Mouse (Mus musculus): ENCODE data around the gene Stxbp4.
A peak's percentile ranks its signal among the peaks of the same experiment; 100 is the strongest.

Stxbp4 gene

GRCm38 (mm10) chr11:90558359-90559047, 79.4 kb downstream of the Stxbp4 start:
- no peak for DNase-seq (ENCODE audit: low spot score in 2 of 2)

- DNase-seq (ENCODE audit: low spot score in 2 of 2), result no peak
Measured at GRCm38 (mm10) chr11:90556517-90556916, 81.4 kb downstream of the Stxbp4 start.

DNA sequence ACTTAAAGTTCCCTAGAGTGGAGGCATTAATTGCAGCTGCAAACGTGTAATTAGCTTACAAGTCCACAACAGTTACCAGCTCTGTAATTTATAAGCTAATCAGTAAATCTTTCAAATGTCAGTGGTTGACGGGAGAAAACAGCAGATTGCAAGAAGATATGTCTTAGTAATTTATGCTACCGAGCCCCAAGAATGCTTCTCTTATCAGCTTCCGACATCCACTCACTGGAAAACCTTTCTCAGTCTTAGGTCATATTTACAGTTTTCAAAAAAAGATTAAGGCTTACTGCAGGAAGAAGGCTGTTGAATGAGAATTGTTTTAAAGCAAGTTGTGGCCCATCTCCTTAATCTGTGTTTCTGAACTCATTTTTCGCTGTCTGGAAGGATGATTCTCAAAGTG, 83.9 kb downstream of the Stxbp4 start:
- DNase-seq (ENCODE audit: low spot score in 2 of 2), result no peak

- no peak for DNase-seq (ENCODE audit: low spot score in 2 of 2)
Measured at GRCm38 (mm10) chr11:90552303-90553201, 85.3 kb downstream of the Stxbp4 start.

DNA sequence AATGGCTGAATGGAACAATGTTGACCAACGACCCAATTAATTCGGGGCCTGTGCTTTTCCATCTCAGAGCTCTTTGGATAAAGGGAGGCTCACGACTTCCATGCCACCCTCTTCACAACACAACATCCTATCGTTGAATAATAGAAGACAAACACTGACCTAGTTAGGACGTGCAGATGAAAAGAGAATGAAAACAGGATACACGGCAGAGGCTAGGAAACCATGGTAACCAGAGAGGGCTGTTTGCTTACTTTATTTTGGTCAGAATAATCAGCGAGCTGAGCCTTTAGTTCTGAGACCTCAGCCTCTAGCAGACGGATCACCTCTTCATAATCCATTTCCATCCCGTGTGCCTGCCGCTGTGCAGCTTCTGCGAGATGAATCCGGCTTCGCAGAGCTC, 89.3 kb downstream of the Stxbp4 start:
- DNase-seq (ENCODE audit: low spot score in 2 of 2), result peak; percentile 11 to 38

DNA sequence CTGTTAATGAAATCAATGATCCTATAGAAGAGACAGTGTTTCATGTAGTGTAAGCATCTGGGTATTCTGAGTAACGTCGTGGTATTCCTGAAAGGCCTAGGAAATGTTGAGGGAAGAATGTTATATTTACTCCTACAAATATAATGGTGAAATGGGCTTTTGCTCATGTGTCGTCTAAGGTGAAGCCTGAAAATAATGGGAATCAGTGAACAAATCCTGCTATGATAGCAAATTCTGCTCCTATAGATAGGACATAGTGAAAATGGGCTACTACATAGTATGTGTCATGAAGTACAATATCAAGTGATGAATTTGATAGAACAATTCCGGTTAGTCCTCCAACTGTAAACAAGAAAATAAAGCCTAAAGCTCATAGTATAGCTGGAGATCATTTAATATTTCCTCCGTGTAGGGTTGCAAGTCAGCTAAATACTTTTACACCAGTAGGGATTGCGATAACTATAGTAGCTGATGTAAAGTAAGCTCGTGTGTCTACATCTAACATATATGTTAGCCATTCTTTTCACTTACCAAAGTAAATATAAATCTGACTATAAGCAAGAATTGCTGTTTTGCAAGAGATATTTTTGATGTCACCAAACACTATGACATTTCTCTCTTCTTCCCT, 99.1 kb downstream of the Stxbp4 start:
- no peak for DNase-seq (ENCODE audit: low spot score in 2 of 2)

DNA sequence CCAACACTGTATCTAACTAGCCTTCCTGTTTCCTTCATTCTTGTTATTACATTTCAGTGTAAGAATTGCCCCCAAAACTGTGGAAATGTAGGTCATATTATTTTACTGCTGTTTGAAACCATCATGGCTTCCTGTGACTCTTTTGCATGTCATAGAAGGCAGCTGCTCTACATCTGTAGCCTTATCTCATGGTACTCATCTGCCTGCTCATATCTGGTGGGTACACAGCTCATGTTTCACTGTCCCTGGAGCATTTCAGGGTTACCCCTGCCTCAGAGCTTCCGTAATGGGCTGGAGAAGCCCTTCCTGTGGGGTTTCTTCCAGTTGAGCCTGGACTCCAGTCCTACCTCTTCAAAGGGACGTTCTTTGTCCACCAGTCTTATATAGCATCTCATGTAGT, 112.6 kb downstream of the Stxbp4 start:
- no peak for DNase-seq (ENCODE audit: low spot score in 2 of 2)

DNA sequence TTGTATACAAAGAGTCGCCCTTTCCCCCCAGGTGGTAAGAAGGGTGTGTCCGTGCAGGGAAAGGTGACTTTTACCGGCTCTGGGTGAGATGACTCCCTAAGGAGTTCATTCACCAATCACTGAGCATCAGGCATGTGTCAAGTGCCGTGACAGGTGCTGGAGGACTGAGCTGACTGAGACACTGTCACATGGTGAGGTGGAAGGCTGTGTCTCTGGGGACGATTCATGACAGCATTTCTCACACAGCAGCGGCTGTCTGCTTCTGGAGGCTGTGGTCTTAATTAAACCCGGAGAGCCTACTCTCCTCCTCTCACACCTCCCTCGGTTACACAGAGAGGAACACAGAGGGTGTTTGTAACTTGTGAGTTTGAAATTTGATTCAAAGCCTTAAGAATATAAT, 116.8 kb downstream of the Stxbp4 start:
- peak; percentile 33 to 53 for DNase-seq (ENCODE audit: low spot score in 2 of 2)

GRCm38 (mm10) chr11:90517750-90518149, 120.1 kb downstream of the Stxbp4 start:
- DNase-seq (ENCODE audit: low spot score in 2 of 2), result no peak

GRCm38 (mm10) chr11:90512538-90513219, 125.2 kb downstream of the Stxbp4 start:
- DNase-seq (ENCODE audit: low spot score in 2 of 2), result no peak

GRCm38 (mm10) chr11:90501846-90502245, 136.0 kb downstream of the Stxbp4 start:
- no peak for DNase-seq (ENCODE audit: low spot score in 2 of 2)

GRCm38 (mm10) chr11:90499918-90500317, 138.0 kb downstream of the Stxbp4 start:
- no peak for DNase-seq (ENCODE audit: low spot score in 2 of 2)

GRCm38 (mm10) chr11:90498461-90498860, 139.4 kb downstream of the Stxbp4 start:
- no peak for DNase-seq (ENCODE audit: low spot score in 2 of 2)

- DNase-seq (ENCODE audit: low spot score in 2 of 2), result no peak
Measured at GRCm38 (mm10) chr11:90494981-90495380, 142.9 kb downstream of the Stxbp4 start.

GRCm38 (mm10) chr11:90492511-90492910, 145.4 kb downstream of the Stxbp4 start:
- DNase-seq (ENCODE audit: low spot score in 2 of 2), result no peak

GRCm38 (mm10) chr11:90489166-90489565, 148.7 kb downstream of the Stxbp4 start:
- no peak for DNase-seq (ENCODE audit: low spot score in 2 of 2)

GRCm38 (mm10) chr11:90487686-90488085, 150.2 kb downstream of the Stxbp4 start:
- DNase-seq (ENCODE audit: low spot score in 2 of 2), result no peak

DNA sequence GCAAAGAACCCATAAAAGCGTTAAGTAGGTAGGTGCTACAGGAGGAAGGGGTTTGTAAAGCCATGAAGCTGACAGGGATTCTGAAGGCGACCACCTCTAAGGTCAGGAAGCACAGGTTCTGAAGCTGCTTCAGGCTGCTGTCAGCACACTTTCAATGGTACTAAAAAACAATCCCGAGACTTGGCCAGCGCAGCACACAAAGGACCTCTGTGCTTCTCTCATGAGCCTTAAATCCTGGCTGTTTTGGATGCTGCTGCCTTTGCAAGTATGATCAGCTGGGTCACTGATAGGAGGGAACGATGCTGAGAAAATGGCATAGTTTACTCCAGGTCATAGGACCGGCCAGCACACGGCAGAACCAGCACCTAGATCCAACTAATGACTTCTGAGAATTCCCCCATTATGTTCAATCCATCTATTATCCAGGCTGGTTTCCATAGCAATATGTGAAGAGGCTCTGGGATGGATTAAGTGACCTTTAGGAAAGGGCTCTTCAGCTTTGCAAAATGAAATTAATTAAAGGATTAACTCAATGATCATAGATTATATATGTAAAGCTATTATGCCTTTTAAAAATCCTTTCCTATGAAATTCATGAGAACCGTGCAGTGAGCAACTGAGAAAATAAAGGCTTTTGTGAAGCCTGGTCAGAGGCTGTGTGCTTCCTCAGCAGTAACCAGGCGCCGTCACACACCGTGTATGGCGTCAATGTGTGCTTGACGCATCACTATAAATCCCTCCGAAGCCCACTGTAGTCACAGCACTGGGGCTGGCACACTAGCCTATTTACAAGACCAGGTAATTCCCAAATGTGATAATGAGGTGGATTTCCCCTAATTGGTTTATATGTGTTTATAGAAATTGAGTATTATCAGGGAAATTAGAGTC, 152.9 kb downstream of the Stxbp4 start:
- DNase-seq (ENCODE audit: low spot score in 2 of 2), result no peak

- no peak for DNase-seq (ENCODE audit: low spot score in 2 of 2)
Measured at GRCm38 (mm10) chr11:90483766-90484165, 154.1 kb downstream of the Stxbp4 start.

- DNase-seq (ENCODE audit: low spot score in 2 of 2), result no peak
Measured at GRCm38 (mm10) chr11:90481828-90482227, 156.1 kb downstream of the Stxbp4 start.

DNA sequence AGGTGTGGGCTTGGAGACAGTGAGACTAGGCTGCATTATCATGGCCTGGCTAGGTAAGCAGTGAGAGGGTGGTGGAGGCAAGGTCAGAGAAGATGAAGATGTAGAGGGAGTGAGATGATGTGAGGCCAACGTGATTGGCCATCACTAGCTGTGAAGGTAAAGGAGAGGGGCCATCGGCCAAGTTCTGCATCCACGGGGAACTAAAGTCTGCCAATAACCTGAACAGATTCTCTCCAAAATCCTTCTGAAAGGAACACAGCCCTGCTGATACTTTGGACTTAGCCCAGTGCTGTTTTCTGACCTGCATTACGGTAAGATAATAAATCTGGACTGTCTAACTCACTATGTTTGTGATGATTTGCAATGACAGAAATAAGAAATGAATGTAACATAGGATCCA, 167.6 kb downstream of the Stxbp4 start:
- DNase-seq (ENCODE audit: low spot score in 2 of 2), result no peak

Data from right cerebral cortex, postnatal 36 days (tissue).